Comparison of ENCODE assay signal across 10 mouse cellular contexts in genomic region chr4:137476065-137476760, GRCm38 (mm10). TPM values are rescaled to one million over a fixed set of nuclear protein-coding genes. Genes with fewer than 3 reads are reported as not detected.
A peak's percentile ranks its signal among the peaks of the same experiment; 100 is the strongest.
DNase-seq lines count a peak whose midpoint lies in the region; ATAC-seq lines count a peak whose summit lies in the region.
"Had no signal": no experiment of that assay in that cellular context is flagged by ENCODE, and none has a peak within 500 bp of the region (broad histone marks: within the 10 kb centered on the region; RNA-seq: fewer than 3 reads in every experiment).

No protein-coding gene starts in this region.

- no peaks in the 10 kb centered on the region for H3K27me3 ChIP-seq in kidney, embryonic 15.5 days
- peaks cover 7% of the 10 kb centered on the region; the same call in 1 of the 2 replicates for H3K27me3 ChIP-seq in embryonic facial prominence, embryonic 12.5 days
- H3K27me3 ChIP-seq in heart, embryonic 12.5 days (replicated peaks) = no peaks in the 10 kb centered on the region

- peak overlapping the region; percentile 53 for H3K4me2 ChIP-seq in kidney, embryonic 15.5 days
- H3K4me2 ChIP-seq in embryonic facial prominence, embryonic 12.5 days (replicated peaks) = peak overlapping the region; percentile 37
- H3K4me2 ChIP-seq in heart, embryonic 12.5 days = peak overlapping the region; percentile 63

- H3K36me3 ChIP-seq in kidney, embryonic 15.5 days = no peaks in the 10 kb centered on the region
- no peaks in the 10 kb centered on the region for H3K36me3 ChIP-seq in embryonic facial prominence, embryonic 12.5 days
- peaks cover 10% of the 10 kb centered on the region; the same call in 1 of the 2 replicates for H3K36me3 ChIP-seq in heart, embryonic 12.5 days
- H3K36me3 ChIP-seq: G1E had no signal

- peak; percentile 7; the same call in 1 of the 2 replicates for ATAC-seq in kidney, embryonic 15.5 days (replicated peaks; ENCODE audit: low FRiP score)
- no peak for ATAC-seq in embryonic facial prominence, embryonic 12.5 days (ENCODE audit: insufficient number of reproducible peaks, insufficient read depth, low FRiP score, low TSS enrichment)
- ATAC-seq in heart, embryonic 12.5 days (ENCODE audit: insufficient number of reproducible peaks, low FRiP score) = peak; percentile 8; the same call in 1 of the 2 replicates

- WGBS in kidney, embryonic 15.5 days = 28% methylated on average over 10 of the region's 10 CpGs
- 24% methylated on average over 10 of the region's 10 CpGs for WGBS in embryonic facial prominence, embryonic 12.5 days
- 15% methylated on average over 10 of the region's 10 CpGs for WGBS in heart, embryonic 12.5 days

- peaks cover 98% of the 10 kb centered on the region for H3K4me1 ChIP-seq in kidney, embryonic 15.5 days
- H3K4me1 ChIP-seq in embryonic facial prominence, embryonic 12.5 days = peaks cover 82% of the 10 kb centered on the region
- peaks cover 97% of the 10 kb centered on the region for H3K4me1 ChIP-seq in heart, embryonic 12.5 days (replicated peaks)

- H3K27ac ChIP-seq in kidney, embryonic 15.5 days = peak overlapping the region; percentile 97
- H3K27ac ChIP-seq in embryonic facial prominence, embryonic 12.5 days = peak overlapping the region; percentile 51
- peak overlapping the region; percentile 92 for H3K27ac ChIP-seq in heart, embryonic 12.5 days (ENCODE audit: poor library complexity, severe bottlenecking)

- H3K9ac ChIP-seq in kidney, embryonic 15.5 days = peak overlapping the region; percentile 34; the same call in 1 of the 2 replicates
- H3K9ac ChIP-seq in embryonic facial prominence, embryonic 12.5 days = peak overlapping the region; percentile 24; the same call in 1 of the 2 replicates
- peak overlapping the region; percentile 62 for H3K9ac ChIP-seq in heart, embryonic 12.5 days

- H3K4me3 ChIP-seq in kidney, embryonic 15.5 days (replicated peaks) = peak overlapping the region; percentile 5; the same call in 1 of the 2 replicates
- H3K4me3 ChIP-seq in embryonic facial prominence, embryonic 12.5 days = peak overlapping the region; percentile 10; the same call in 1 of the 2 replicates
- peak overlapping the region; percentile 29 for H3K4me3 ChIP-seq in heart, embryonic 12.5 days

- H3K9me3 ChIP-seq in kidney, embryonic 15.5 days (replicated peaks) = no peaks in the 10 kb centered on the region
- H3K9me3 ChIP-seq in embryonic facial prominence, embryonic 12.5 days = no peaks in the 10 kb centered on the region
- no peaks in the 10 kb centered on the region for H3K9me3 ChIP-seq in heart, embryonic 12.5 days (replicated peaks)
- H3K9me3 ChIP-seq: G1E had no signal

- no peak for DNase-seq in kidney, adult 8-10 months
- peak; percentile 51 to 58 for DNase-seq in layer of hippocampus, adult 18-20 months (ENCODE audit: low spot score in 2 of 2)
- peak; percentile 80 for DNase-seq in lung, postnatal 10 days
- no peak for DNase-seq in ovary, postnatal 10 days (ENCODE audit: low spot score)
- no peak for DNase-seq in cerebellum, adult 18-20 months

RNA-seq across cellular contexts. Expression of gene Hspg2, which starts 7.6 kb away (rescaled TPM):
- polyA plus RNA-seq in kidney, embryonic 15.5 days (2015; fragmentation: Nextera tagmentation; extraction: Ambion mirVana) = 34.2 and 35.7 TPM in 2 replicates
- 19.0 and 19.7 TPM in 2 replicates for polyA plus RNA-seq in embryonic facial prominence, embryonic 12.5 days (2016; fragmentation: Nextera tagmentation; extraction: Ambion mirVana)
- 51.8 and 61.5 TPM in 2 replicates for polyA plus RNA-seq in heart, embryonic 12.5 days (2016; fragmentation: Nextera tagmentation; extraction: Ambion mirVana)
- total RNA-seq in layer of hippocampus, adult 18-20 months (2021) = 1 to 10 TPM; 4.2 to 4.3 TPM
- total RNA-seq: hematopoietic stem cell, adult 5-6 weeks had no signal
- polyA plus RNA-seq: G1E had no signal

RNA-seq across cellular contexts. Expression of gene 1700013G24Rik, which starts 23.1 kb away (rescaled TPM):
- not detected in 2 replicates for polyA plus RNA-seq in kidney, embryonic 15.5 days (2015; fragmentation: Nextera tagmentation; extraction: Ambion mirVana)
- polyA plus RNA-seq in embryonic facial prominence, embryonic 12.5 days (2016; fragmentation: Nextera tagmentation; extraction: Ambion mirVana) = not detected in 2 replicates
- polyA plus RNA-seq in heart, embryonic 12.5 days (2016; fragmentation: Nextera tagmentation; extraction: Ambion mirVana) = not detected in 2 replicates
- total RNA-seq in layer of hippocampus, adult 18-20 months (2021) = not detected
- total RNA-seq: hematopoietic stem cell, adult 5-6 weeks had no signal
- polyA plus RNA-seq: G1E had no signal

RNA-seq across cellular contexts. Expression of gene Cela3b, which starts 45.9 kb away (rescaled TPM):
- not detected in 2 replicates for polyA plus RNA-seq in kidney, embryonic 15.5 days (2015; fragmentation: Nextera tagmentation; extraction: Ambion mirVana)
- not detected in 2 replicates for polyA plus RNA-seq in embryonic facial prominence, embryonic 12.5 days (2016; fragmentation: Nextera tagmentation; extraction: Ambion mirVana)
- polyA plus RNA-seq in heart, embryonic 12.5 days (2016; fragmentation: Nextera tagmentation; extraction: Ambion mirVana) = not detected in 2 replicates
- not detected for total RNA-seq in layer of hippocampus, adult 18-20 months (2021)
- total RNA-seq: G1E; hematopoietic stem cell, adult 5-6 weeks had no signal
- polyA plus RNA-seq: G1E had no signal

Comparison
In these comparisons a context has a peak if more than half of its experiments do, and no peak if none do; other contexts are left out.
1. DNase-seq: peak in layer of hippocampus, adult 18-20 months (2 of 2) and lung, postnatal 10 days (single experiment); none in kidney, adult 8-10 months (0 of 2), ovary, postnatal 10 days (single experiment) and cerebellum, adult 18-20 months (0 of 2).
2. Peak in every context shown above with its lines, with median percentiles within 50 percentile points of each other: H3K27ac ChIP-seq, H3K4me2 ChIP-seq, H3K4me3 ChIP-seq and H3K9ac ChIP-seq.